Mouse (Mus musculus): ENCODE results near the gene Fam167b. TPM values are rescaled to one million over a fixed set of nuclear protein-coding genes. Genes with fewer than 3 reads are reported as not detected.

Fam167b gene
- 1 to 10 TPM in 1 of 2 experiments, under 1 TPM in 1; 0.70 to 1.0 TPM for total RNA-seq (2021)

- DNase-seq (ENCODE audit: low spot score) = no peak
- intact Hi-C loops (cut with DNase I) = no loop called here
Observed at GRCm38 (mm10) chr4:129578466-129578865, at the start of gene Fam167b. Fam167b (minus strand) TSS chr4:129578549.

GRCm38 (mm10) chr4:129626035-129626434 lies 47.7 kb upstream of the Fam167b start:
- intact Hi-C loops (cut with DNase I) = no loop called here
- DNase-seq (ENCODE audit: low spot score) = no peak

- intact Hi-C loops (cut with DNase I) = loop anchor here (2.0 kb wide), 1 partner anchor 13 kb away; no protein-coding TSS in a partner anchor
- no peak for DNase-seq (ENCODE audit: low spot score)
Observed at GRCm38 (mm10) chr4:129625496-129625895, 47.1 kb upstream of the Fam167b start.

GRCm38 (mm10) chr4:129625029-129625370 lies 46.7 kb upstream of the Fam167b start:
- intact Hi-C loops (cut with DNase I) = loop anchor here (2.0 kb wide), 1 partner anchor 14 kb away; no protein-coding TSS in a partner anchor
- DNase-seq (ENCODE audit: low spot score) = no peak

GRCm38 (mm10) chr4:129624281-129625028 lies 46.1 kb upstream of the Fam167b start:
- intact Hi-C loops (cut with DNase I) = loop anchor here (2.0 kb wide), 1 partner anchor 14 kb away; no protein-coding TSS in a partner anchor
- DNase-seq (ENCODE audit: low spot score) = peak; percentile 83

GRCm38 (mm10) chr4:129623681-129624091 lies 45.3 kb upstream of the Fam167b start, which contains the start of gene Ccdc28b:
Ccdc28b (minus strand) TSS chr4:129623947.
- DNase-seq (ENCODE audit: low spot score) = no peak
- intact Hi-C loops (cut with DNase I) = loop anchor here (2.0 kb wide), 1 partner anchor 15 kb away; no protein-coding TSS in a partner anchor

- intact Hi-C loops (cut with DNase I) = no loop called here
- no peak for DNase-seq (ENCODE audit: low spot score)
Observed at GRCm38 (mm10) chr4:129622803-129623535, 44.6 kb upstream of the Fam167b start.

GRCm38 (mm10) chr4:129622120-129622802 lies 43.9 kb upstream of the Fam167b start:
- intact Hi-C loops (cut with DNase I) = no loop called here

GRCm38 (mm10) chr4:129621283-129621841 lies 43.0 kb upstream of the Fam167b start:
- intact Hi-C loops (cut with DNase I) = no loop called here
- peak; percentile 61 for DNase-seq (ENCODE audit: low spot score)

More at GRCm38 (mm10) chr4:129622120-129622802, 43.9 kb upstream of the Fam167b start:
- no peak for DNase-seq (ENCODE audit: low spot score)

GRCm38 (mm10) chr4:129620419-129621282 lies 42.3 kb upstream of the Fam167b start:
- intact Hi-C loops (cut with DNase I) = no loop called here
- no peak for DNase-seq (ENCODE audit: low spot score)

GRCm38 (mm10) chr4:129618786-129619691 lies 40.7 kb upstream of the Fam167b start, which contains the start of gene Iqcc:
Iqcc (minus strand) TSS chr4:129619099.
- intact Hi-C loops (cut with DNase I) = no loop called here
- peak; percentile 94 for DNase-seq (ENCODE audit: low spot score)

- intact Hi-C loops (cut with DNase I) = no loop called here
Observed at GRCm38 (mm10) chr4:129618031-129618430, 39.7 kb upstream of the Fam167b start.

GRCm38 (mm10) chr4:129617121-129617641 lies 38.8 kb upstream of the Fam167b start:
- intact Hi-C loops (cut with DNase I) = no loop called here
- no peak for DNase-seq (ENCODE audit: low spot score)

More at GRCm38 (mm10) chr4:129618031-129618430, 39.7 kb upstream of the Fam167b start:
- DNase-seq (ENCODE audit: low spot score) = no peak

GRCm38 (mm10) chr4:129616631-129617030 lies 38.3 kb upstream of the Fam167b start:
- intact Hi-C loops (cut with DNase I) = no loop called here
- DNase-seq (ENCODE audit: low spot score) = no peak

- DNase-seq (ENCODE audit: low spot score) = no peak
- intact Hi-C loops (cut with DNase I) = no loop called here
Observed at GRCm38 (mm10) chr4:129615801-129616290, 37.5 kb upstream of the Fam167b start.

GRCm38 (mm10) chr4:129614093-129614492 lies 35.7 kb upstream of the Fam167b start, which contains the start of gene Dcdc2b:
Dcdc2b (minus strand) TSS chr4:129614257.
- DNase-seq (ENCODE audit: low spot score) = no peak
- intact Hi-C loops (cut with DNase I) = no loop called here

GRCm38 (mm10) chr4:129610472-129610871 lies 32.1 kb upstream of the Fam167b start:
- DNase-seq (ENCODE audit: low spot score) = no peak
- intact Hi-C loops (cut with DNase I) = no loop called here

All from heart, postnatal 25 days (tissue).